Mouse (Mus musculus): ENCODE results near the gene Mmp2. TPM values are rescaled to one million over a fixed set of nuclear protein-coding genes. Genes with fewer than 3 reads are reported as not detected.

Gene Mmp2
- polyA plus RNA-seq, 1 experiment from 2014 or later: 42.9 TPM

GRCm38 (mm10) chr8:92817928-92818818, 8.9 kb upstream of the Mmp2 start:
- Histone ChIP-seq H3K27me3 (peaks cover 4% of the 10 kb centered on the region; the same call in 1 of the 2 replicates), H3K27ac (replicated peaks) (no peak overlapping the region), H3K9ac (no peak overlapping the region), H3K4me3 (no peak overlapping the region), H3K9me3 (no peaks in the 10 kb centered on the region), H3K36me3 (no peaks in the 10 kb centered on the region), H3K4me2 (no peak overlapping the region), H3K4me1 (replicated peaks) (no peaks in the 10 kb centered on the region)
- peak; percentile 87 for ATAC-seq (ENCODE audit: low read depth)
- 25% methylated on average over 6 of the region's 6 CpGs for WGBS

- no peak overlapping the region for H3K9ac ChIP-seq
- H3K4me2 ChIP-seq: no peak overlapping the region
- H3K27me3 ChIP-seq: peaks cover 15% of the 10 kb centered on the region
- ATAC-seq (ENCODE audit: low read depth): no peak
- no peak overlapping the region for H3K27ac ChIP-seq (replicated peaks)
- no peaks in the 10 kb centered on the region for H3K9me3 ChIP-seq
- H3K4me1 ChIP-seq (replicated peaks): no peaks in the 10 kb centered on the region
- no peak overlapping the region for H3K4me3 ChIP-seq
- no peaks in the 10 kb centered on the region for H3K36me3 ChIP-seq
These were observed 5.9 kb upstream of the Mmp2 start for GRCm38 (mm10) chr8:92821151-92821550.

GRCm38 (mm10) chr8:92822386-92822785, 4.7 kb upstream of the Mmp2 start:
- ATAC-seq (ENCODE audit: low read depth): no peak
- Histone ChIP-seq H3K4me2 (no peak overlapping the region), H3K4me1 (replicated peaks) (peaks cover 6% of the 10 kb centered on the region), H3K4me3 (no peak overlapping the region), H3K9ac (no peak overlapping the region), H3K36me3 (no peaks in the 10 kb centered on the region), H3K27me3 (peaks cover 23% of the 10 kb centered on the region), H3K27ac (replicated peaks) (no peak overlapping the region), H3K9me3 (no peaks in the 10 kb centered on the region)
- WGBS: 82% methylated on average over 5 of the region's 5 CpGs

GRCm38 (mm10) chr8:92825991-92826390, 1.1 kb upstream of the Mmp2 start:
- Histone ChIP-seq H3K4me3 (no peak overlapping the region), H3K27ac (replicated peaks) (no peak overlapping the region), H3K9ac (no peak overlapping the region), H3K4me2 (no peak overlapping the region), H3K27me3 (peaks cover 33% of the 10 kb centered on the region), H3K9me3 (no peaks in the 10 kb centered on the region), H3K4me1 (replicated peaks) (peaks cover 22% of the 10 kb centered on the region), H3K36me3 (no peaks in the 10 kb centered on the region)
- 74% methylated on average over 4 of the region's 4 CpGs for WGBS
- no peak for ATAC-seq (ENCODE audit: low read depth)

- H3K4me3 ChIP-seq: peak overlapping the region; percentile 50
- 49% methylated on average over 15 of the region's 15 CpGs for WGBS
- no peaks in the 10 kb centered on the region for H3K9me3 ChIP-seq
- peaks cover 22% of the 10 kb centered on the region for H3K4me1 ChIP-seq (replicated peaks)
- ATAC-seq (ENCODE audit: low read depth): peak; percentile 70; the same call in 1 of the 2 replicates
- no peaks in the 10 kb centered on the region for H3K36me3 ChIP-seq
- peaks cover 33% of the 10 kb centered on the region for H3K27me3 ChIP-seq
- no peak overlapping the region for H3K9ac ChIP-seq
- H3K4me2 ChIP-seq: peak overlapping the region; percentile 79
- H3K27ac ChIP-seq (replicated peaks): no peak overlapping the region
These were observed 1.2 kb downstream of the Mmp2 start for GRCm38 (mm10) chr8:92828251-92828743.

GRCm38 (mm10) chr8:92834065-92834731, 7.1 kb downstream of the Mmp2 start:
- Histone ChIP-seq H3K4me1 (replicated peaks) (no peaks in the 10 kb centered on the region), H3K9me3 (no peaks in the 10 kb centered on the region), H3K36me3 (no peaks in the 10 kb centered on the region), H3K27me3 (no peaks in the 10 kb centered on the region), H3K4me2 (no peak overlapping the region), H3K9ac (no peak overlapping the region), H3K27ac (replicated peaks) (no peak overlapping the region), H3K4me3 (no peak overlapping the region)
- 66% methylated on average over 5 of the region's 5 CpGs for WGBS
- ATAC-seq (ENCODE audit: low read depth): no peak

GRCm38 (mm10) chr8:92834786-92835500, 7.9 kb downstream of the Mmp2 start:
- H3K4me1 ChIP-seq (replicated peaks): no peaks in the 10 kb centered on the region
- WGBS: 88% methylated on average over 11 of the region's 11 CpGs
- no peak overlapping the region for H3K4me3 ChIP-seq
- H3K9me3 ChIP-seq: no peaks in the 10 kb centered on the region
- H3K9ac ChIP-seq: no peak overlapping the region
- no peak overlapping the region for H3K4me2 ChIP-seq
- H3K27me3 ChIP-seq: no peaks in the 10 kb centered on the region
- H3K36me3 ChIP-seq: peaks cover 3% of the 10 kb centered on the region; the same call in 1 of the 2 replicates
- no peak for ATAC-seq (ENCODE audit: low read depth)
- no peak overlapping the region for H3K27ac ChIP-seq (replicated peaks)

- no peak for ATAC-seq (ENCODE audit: low read depth)
- WGBS: 91% methylated on average over 11 of the region's 11 CpGs
- Histone ChIP-seq H3K9me3 (no peaks in the 10 kb centered on the region), H3K4me1 (replicated peaks) (no peaks in the 10 kb centered on the region), H3K27ac (replicated peaks) (no peak overlapping the region), H3K4me3 (no peak overlapping the region), H3K27me3 (no peaks in the 10 kb centered on the region), H3K9ac (no peak overlapping the region), H3K4me2 (no peak overlapping the region), H3K36me3 (peaks cover 12% of the 10 kb centered on the region; the same call in 1 of the 2 replicates)
These were observed 8.8 kb downstream of the Mmp2 start for GRCm38 (mm10) chr8:92835901-92836300.

- 78% methylated on average over 3 of the region's 3 CpGs for WGBS
- Histone ChIP-seq H3K27me3 (no peaks in the 10 kb centered on the region), H3K9me3 (no peaks in the 10 kb centered on the region), H3K27ac (replicated peaks) (no peak overlapping the region), H3K4me1 (replicated peaks) (no peaks in the 10 kb centered on the region), H3K4me2 (no peak overlapping the region), H3K36me3 (peaks cover 12% of the 10 kb centered on the region; the same call in 1 of the 2 replicates), H3K9ac (no peak overlapping the region), H3K4me3 (no peak overlapping the region)
- no peak for ATAC-seq (ENCODE audit: low read depth)
These were observed 11.5 kb downstream of the Mmp2 start for GRCm38 (mm10) chr8:92838616-92839015.

- no peaks in the 10 kb centered on the region for H3K27me3 ChIP-seq
- peaks cover 14% of the 10 kb centered on the region; the same call in 1 of the 2 replicates for H3K36me3 ChIP-seq
- no peak overlapping the region for H3K4me2 ChIP-seq
- no peak for ATAC-seq (ENCODE audit: low read depth)
- no peak overlapping the region for H3K9ac ChIP-seq
- H3K9me3 ChIP-seq: no peaks in the 10 kb centered on the region
- no peak overlapping the region for H3K4me3 ChIP-seq
- 92% methylated on average over 8 of the region's 8 CpGs for WGBS
- no peaks in the 10 kb centered on the region for H3K4me1 ChIP-seq (replicated peaks)
- no peak overlapping the region for H3K27ac ChIP-seq (replicated peaks)
These were observed 12.1 kb downstream of the Mmp2 start for GRCm38 (mm10) chr8:92839161-92839560.

- Histone ChIP-seq H3K4me2 (no peak overlapping the region), H3K36me3 (peaks cover 14% of the 10 kb centered on the region; the same call in 1 of the 2 replicates), H3K4me1 (replicated peaks) (no peaks in the 10 kb centered on the region), H3K9me3 (no peaks in the 10 kb centered on the region), H3K27me3 (no peaks in the 10 kb centered on the region), H3K9ac (no peak overlapping the region), H3K4me3 (no peak overlapping the region), H3K27ac (replicated peaks) (no peak overlapping the region)
- WGBS: 95% methylated on average over 7 of the region's 7 CpGs
- ATAC-seq (ENCODE audit: low read depth): no peak
These were observed 12.8 kb downstream of the Mmp2 start for GRCm38 (mm10) chr8:92839876-92840275.
